Mouse (Mus musculus) kidney, postnatal 0 days (tissue): Measurements from ENCODE around the gene Slc38a1. TPM values are rescaled to one million over a fixed set of nuclear protein-coding genes. Genes with fewer than 3 reads are reported as not detected.

ENCODE experiments used
- ATAC-seq: fragments of 200-750 bp; cut with Nextera tagmentation; replicated peaks from 2 replicates; pipeline ENCODE4 v1.8.0; 2017; ENCODE audit warnings: low read depth, moderate number of reproducible peaks, moderate TSS enrichment, moderate library complexity; ENCODE audit not compliant: low FRiP score
- DNase-seq: peaks from one replicate; pipeline ENCODE4 v3.0.0-alpha.2; 2016; ENCODE audit warnings: low spot score
- H3K27ac ChIP-seq: fragments of 300-500 bp; sonication (generic); 2 replicates; pipeline ENCODE4 v1.5.1; 2014; ENCODE audit warnings: mild to moderate bottlenecking
- H3K27me3 ChIP-seq: fragments of 300-500 bp; sonication (generic); 2 replicates; pipeline ENCODE4 v1.6.1; 2014; ENCODE audit warnings: low read length, mixed read lengths; ENCODE audit not compliant: insufficient read depth
- H3K36me3 ChIP-seq: fragments of 300-500 bp; sonication (generic); 2 replicates; pipeline ENCODE4 v1.6.1; 2014; ENCODE audit warnings: low read length, mixed read lengths; ENCODE audit not compliant: insufficient read depth
- H3K4me1 ChIP-seq: fragments of 300-500 bp; sonication (generic); replicated peaks from 2 replicates; pipeline ENCODE4 v1.6.1; 2014; ENCODE audit warnings: antibody characterized with exemption, low read length, mixed read lengths; ENCODE audit not compliant: insufficient read depth
- H3K4me2 ChIP-seq: fragments of 300-500 bp; sonication (generic); 2 replicates; pipeline ENCODE4 v1.6.1; 2014; ENCODE audit warnings: mild to moderate bottlenecking, low read length, moderate library complexity, mixed read lengths
- H3K4me3 ChIP-seq: fragments of 300-500 bp; sonication (generic); replicated peaks from 2 replicates; pipeline ENCODE4 v1.5.1; 2014; ENCODE audit warnings: low read depth, low read length
- H3K9ac ChIP-seq: fragments of 300-500 bp; sonication (generic); 2 replicates; pipeline ENCODE4 v1.6.1; 2014; ENCODE audit warnings: low read depth, low read length
- H3K9me3 ChIP-seq: fragments of 300-500 bp; sonication (generic); replicated peaks from 2 replicates; pipeline ENCODE4 v1.6.1; 2016; ENCODE audit warnings: low read length, inconsistent platforms, mixed read lengths
- CTCF ChIP-seq: IDR thresholded peaks from 2 replicates; pipeline ENCODE4 v1.5.1; 2016; ENCODE audit warnings: antibody characterized with exemption, low read depth, mild to moderate bottlenecking, moderate library complexity
- WGBS: fragments of 180-500 bp; shearing (Covaris S2); extraction: QIAGEN DNeasy Blood & Tissue Kit; methylation state at CpG from one replicate; pipeline ENCODE4 v1.1.7; 2014; 5-methylcytosine and 5-hydroxymethylcytosine counted together
- polyA plus RNA-seq: library from polyadenylated mRNA; unstranded; fragments of >200 nt; fragmentation: Nextera tagmentation; extraction: Ambion mirVana; gene quantifications from 2 replicates; pipeline ENCODE4 v1.2.1, GENCODE M21; 2015

Slc38a1 gene
- polyA plus RNA-seq, 1 experiment from 2014 or later: 44.3 TPM

GRCm38 (mm10) chr15:96524239-96524738, 118.4 kb downstream of the Slc38a1 start:
- peak; percentile 12 for DNase-seq

More at GRCm38 (mm10) chr15:96524239-96524738, 118.4 kb downstream of the Slc38a1 start:
- Histone ChIP-seq H3K4me2 (no peak overlapping the region), H3K27me3 (no peaks in the 10 kb centered on the region), H3K4me3 (no peak overlapping the region), H3K27ac (no peak overlapping the region), H3K9ac (no peak overlapping the region), H3K36me3 (no peaks in the 10 kb centered on the region), H3K4me1 (no peaks in the 10 kb centered on the region), H3K9me3 (no peaks in the 10 kb centered on the region)
- WGBS: 60% methylated on average over 9 of the region's 9 CpGs
- ATAC-seq: no peak
- no peak for TF ChIP-seq CTCF

Other genes with a start within 250 kb of the Slc38a1 start
- gene Scaf11, start 182.1 kb downstream of the Slc38a1 start, polyA plus RNA-seq: 80.0 and 81.5 TPM in 2 replicates
- 111 and 113 TPM in 2 replicates for gene Slc38a2, start 56.8 kb upstream of the Slc38a1 start, polyA plus RNA-seq